Mouse (Mus musculus) neural tube, embryonic 12.5 days (tissue): ENCODE measurements around the gene Mecom. TPM values are rescaled to one million over a fixed set of nuclear protein-coding genes. Genes with fewer than 3 reads are reported as not detected.

Source experiments
- ATAC-seq: fragments of 200-750 bp; cut with Nextera tagmentation; 2 replicates; pipeline ENCODE4 v1.8.0; 2017; ENCODE audit warnings: low read depth, mild to moderate bottlenecking, moderate TSS enrichment, moderate library complexity; ENCODE audit not compliant: low FRiP score
- H3K27ac ChIP-seq: fragments of 300-500 bp; sonication (generic); 2 replicates; pipeline ENCODE4 v1.5.1; 2016
- H3K27me3 ChIP-seq: fragments of 300-500 bp; sonication (generic); replicated peaks from 2 replicates; pipeline ENCODE4 v1.6.1; 2016; ENCODE audit warnings: mild to moderate bottlenecking
- H3K36me3 ChIP-seq: fragments of 300-500 bp; sonication (generic); 2 replicates; pipeline ENCODE4 v1.6.1; 2016; ENCODE audit warnings: mild to moderate bottlenecking
- H3K4me1 ChIP-seq: fragments of 300-500 bp; sonication (generic); 2 replicates; pipeline ENCODE4 v1.6.1; 2016
- H3K4me2 ChIP-seq: fragments of 300-500 bp; sonication (generic); replicated peaks from 2 replicates; pipeline ENCODE4 v1.6.1; 2016; ENCODE audit warnings: mild to moderate bottlenecking
- H3K4me3 ChIP-seq: fragments of 300-500 bp; sonication (generic); 2 replicates; pipeline ENCODE4 v1.5.1; 2016
- H3K9ac ChIP-seq: fragments of 300-500 bp; sonication (generic); 2 replicates; pipeline ENCODE4 v1.6.1; 2016; ENCODE audit warnings: mild to moderate bottlenecking
- H3K9me3 ChIP-seq: fragments of 300-500 bp; sonication (generic); 2 replicates; pipeline ENCODE4 v1.6.1; 2016; ENCODE audit warnings: mild to moderate bottlenecking
- WGBS: fragments of 180-500 bp; shearing (Covaris S2); methylation state at CpG from one replicate; pipeline ENCODE4 v1.1.7; 2016; 5-methylcytosine and 5-hydroxymethylcytosine counted together
- polyA plus RNA-seq: library from polyadenylated mRNA; unstranded; fragments of >200 nt; fragmentation: Nextera tagmentation; extraction: Ambion mirVana; gene quantifications from 2 replicates; pipeline ENCODE4 v1.2.1, GENCODE M21; 2016

Mecom gene
- polyA plus RNA-seq, 1 experiment from 2014 or later, result 16.1 TPM

- no peak overlapping the region for H3K27ac ChIP-seq
- WGBS, result 44% methylated on average over 6 of the region's 6 CpGs
- no peaks in the 10 kb centered on the region for H3K4me1 ChIP-seq
- H3K36me3 ChIP-seq, result no peaks in the 10 kb centered on the region
- H3K9me3 ChIP-seq, result no peaks in the 10 kb centered on the region
- H3K4me2 ChIP-seq, result no peak overlapping the region
- no peaks in the 10 kb centered on the region for H3K27me3 ChIP-seq
- no peak overlapping the region for H3K9ac ChIP-seq
- ATAC-seq, result no peak
- H3K4me3 ChIP-seq, result no peak overlapping the region
Measured at GRCm38 (mm10) chr3:30353878-30354727, 193.7 kb downstream of the Mecom start.

- Histone ChIP-seq H3K36me3 (no peaks in the 10 kb centered on the region), H3K27me3 (no peaks in the 10 kb centered on the region), H3K4me3 (no peak overlapping the region), H3K4me1 (no peaks in the 10 kb centered on the region), H3K27ac (no peak overlapping the region), H3K4me2 (no peak overlapping the region), H3K9ac (no peak overlapping the region), H3K9me3 (no peaks in the 10 kb centered on the region)
- ATAC-seq, result no peak
- 23% methylated on average over 7 of the region's 7 CpGs for WGBS
Measured at GRCm38 (mm10) chr3:30349279-30349678, 198.5 kb downstream of the Mecom start.

- H3K9ac ChIP-seq, result no peak overlapping the region
- no peaks in the 10 kb centered on the region for H3K36me3 ChIP-seq
- no peak overlapping the region for H3K4me3 ChIP-seq
- H3K9me3 ChIP-seq, result no peaks in the 10 kb centered on the region
- 64% methylated on average over 4 of the region's 4 CpGs for WGBS
- no peaks in the 10 kb centered on the region for H3K27me3 ChIP-seq
- no peak overlapping the region for H3K4me2 ChIP-seq
- no peak for ATAC-seq
- H3K27ac ChIP-seq, result no peak overlapping the region
- H3K4me1 ChIP-seq, result no peaks in the 10 kb centered on the region
Measured at GRCm38 (mm10) chr3:30344151-30344550, 203.7 kb downstream of the Mecom start.

GRCm38 (mm10) chr3:30332337-30332736, 215.5 kb downstream of the Mecom start:
- Histone ChIP-seq H3K27ac (no peak overlapping the region), H3K4me2 (no peak overlapping the region), H3K36me3 (no peaks in the 10 kb centered on the region), H3K27me3 (no peaks in the 10 kb centered on the region), H3K9ac (no peak overlapping the region), H3K4me3 (no peak overlapping the region), H3K9me3 (no peaks in the 10 kb centered on the region), H3K4me1 (no peaks in the 10 kb centered on the region)
- 81% methylated on average over 6 of the region's 6 CpGs for WGBS
- ATAC-seq, result no peak

- Histone ChIP-seq H3K36me3 (no peaks in the 10 kb centered on the region), H3K4me1 (no peaks in the 10 kb centered on the region), H3K9ac (no peak overlapping the region), H3K9me3 (no peaks in the 10 kb centered on the region), H3K4me2 (no peak overlapping the region), H3K27ac (no peak overlapping the region), H3K4me3 (no peak overlapping the region), H3K27me3 (no peaks in the 10 kb centered on the region)
- 82% methylated on average over 3 of the region's 3 CpGs for WGBS
- ATAC-seq, result no peak
Measured at GRCm38 (mm10) chr3:30330476-30330875, 217.3 kb downstream of the Mecom start.

- no peaks in the 10 kb centered on the region for H3K4me1 ChIP-seq
- H3K27ac ChIP-seq, result no peak overlapping the region
- H3K4me2 ChIP-seq, result no peak overlapping the region
- no peaks in the 10 kb centered on the region for H3K36me3 ChIP-seq
- no peaks in the 10 kb centered on the region for H3K27me3 ChIP-seq
- ATAC-seq, result no peak
- H3K9ac ChIP-seq, result no peak overlapping the region
- H3K4me3 ChIP-seq, result no peak overlapping the region
- 89% methylated on average over 3 of the region's 3 CpGs for WGBS
- no peaks in the 10 kb centered on the region for H3K9me3 ChIP-seq
Measured at GRCm38 (mm10) chr3:30330021-30330420, 217.8 kb downstream of the Mecom start.

- H3K4me3 ChIP-seq, result no peak overlapping the region
- no peaks in the 10 kb centered on the region for H3K4me1 ChIP-seq
- H3K4me2 ChIP-seq, result no peak overlapping the region
- no peak for ATAC-seq
- H3K9ac ChIP-seq, result no peak overlapping the region
- no peak overlapping the region for H3K27ac ChIP-seq
- no peaks in the 10 kb centered on the region for H3K9me3 ChIP-seq
- no peaks in the 10 kb centered on the region for H3K36me3 ChIP-seq
- WGBS, result 16% methylated on average over 2 of the region's 2 CpGs
- H3K27me3 ChIP-seq, result no peaks in the 10 kb centered on the region
Measured at GRCm38 (mm10) chr3:30314955-30315354, 232.9 kb downstream of the Mecom start.

GRCm38 (mm10) chr3:30308081-30308480, 239.7 kb downstream of the Mecom start:
- Histone ChIP-seq H3K36me3 (no peaks in the 10 kb centered on the region), H3K27me3 (no peaks in the 10 kb centered on the region; the same call in 1 of the 2 replicates), H3K4me1 (no peaks in the 10 kb centered on the region), H3K9me3 (no peaks in the 10 kb centered on the region), H3K9ac (no peak overlapping the region), H3K4me3 (no peak overlapping the region), H3K4me2 (no peak overlapping the region), H3K27ac (no peak overlapping the region)
- 62% methylated on average over 4 of the region's 4 CpGs for WGBS
- ATAC-seq, result no peak

GRCm38 (mm10) chr3:30307601-30308000, 240.2 kb downstream of the Mecom start:
- no peaks in the 10 kb centered on the region for H3K36me3 ChIP-seq
- ATAC-seq, result no peak

GRCm38 (mm10) chr3:30306080-30306479, 241.7 kb downstream of the Mecom start:
- Histone ChIP-seq H3K9ac (no peak overlapping the region), H3K4me1 (no peaks in the 10 kb centered on the region), H3K27me3 (no peaks in the 10 kb centered on the region; the same call in 1 of the 2 replicates), H3K27ac (no peak overlapping the region), H3K9me3 (no peaks in the 10 kb centered on the region), H3K4me3 (no peak overlapping the region), H3K36me3 (no peaks in the 10 kb centered on the region), H3K4me2 (no peak overlapping the region)
- 61% methylated on average over 3 of the region's 3 CpGs for WGBS
- no peak for ATAC-seq

More at GRCm38 (mm10) chr3:30307601-30308000, 240.2 kb downstream of the Mecom start:
- H3K4me1 ChIP-seq, result no peaks in the 10 kb centered on the region
- no peak overlapping the region for H3K27ac ChIP-seq
- no peak overlapping the region for H3K9ac ChIP-seq
- no peaks in the 10 kb centered on the region; the same call in 1 of the 2 replicates for H3K27me3 ChIP-seq
- H3K4me2 ChIP-seq, result no peak overlapping the region
- 80% methylated on average over 6 of the region's 6 CpGs for WGBS
- H3K9me3 ChIP-seq, result no peaks in the 10 kb centered on the region
- no peak overlapping the region for H3K4me3 ChIP-seq

- 18% methylated on average over 1 of the region's 1 CpGs for WGBS
- H3K4me2 ChIP-seq, result no peak overlapping the region
- ATAC-seq, result peak; percentile 33; the same call in 1 of the 2 replicates
Measured at GRCm38 (mm10) chr3:30299460-30299859, 248.3 kb downstream of the Mecom start.

GRCm38 (mm10) chr3:30294433-30294832, 253.4 kb downstream of the Mecom start:
- Histone ChIP-seq H3K27me3 (no peaks in the 10 kb centered on the region), H3K4me3 (no peak overlapping the region), H3K9ac (no peak overlapping the region), H3K4me1 (peaks cover 6% of the 10 kb centered on the region; the same call in 1 of the 2 replicates), H3K27ac (no peak overlapping the region), H3K36me3 (no peaks in the 10 kb centered on the region), H3K9me3 (no peaks in the 10 kb centered on the region), H3K4me2 (no peak overlapping the region)
- WGBS, result 86% methylated on average over 5 of the region's 5 CpGs
- no peak for ATAC-seq

More at GRCm38 (mm10) chr3:30299460-30299859, 248.3 kb downstream of the Mecom start:
- Histone ChIP-seq H3K27me3 (no peaks in the 10 kb centered on the region; the same call in 1 of the 2 replicates), H3K9me3 (no peaks in the 10 kb centered on the region), H3K4me3 (no peak overlapping the region), H3K27ac (no peak overlapping the region), H3K4me1 (peaks cover 6% of the 10 kb centered on the region; the same call in 1 of the 2 replicates), H3K9ac (no peak overlapping the region), H3K36me3 (no peaks in the 10 kb centered on the region)

GRCm38 (mm10) chr3:30286529-30286928, 261.3 kb downstream of the Mecom start:
- WGBS, result 24% methylated on average over 4 of the region's 4 CpGs
- ATAC-seq, result peak; percentile 72
- no peaks in the 10 kb centered on the region for H3K27me3 ChIP-seq

More at GRCm38 (mm10) chr3:30286529-30286928, 261.3 kb downstream of the Mecom start:
- Histone ChIP-seq H3K9me3 (no peaks in the 10 kb centered on the region), H3K36me3 (no peaks in the 10 kb centered on the region), H3K4me2 (no peak overlapping the region), H3K4me3 (no peak overlapping the region), H3K27ac (no peak overlapping the region), H3K4me1 (peaks cover 8% of the 10 kb centered on the region; the same call in 1 of the 2 replicates), H3K9ac (no peak overlapping the region)
